Mouse (Mus musculus): ENCODE results near the gene Mid1. TPM values are rescaled to one million over a fixed set of nuclear protein-coding genes. Genes with fewer than 3 reads are reported as not detected.
A peak's percentile ranks its signal among the peaks of the same experiment; 100 is the strongest.
"Not testable (repeated sequence)": the region's sequence is repeated elsewhere in the genome, so short reads cannot be mapped to it uniquely, and the experiment has no call there.

Mid1 gene
- polyA plus RNA-seq, 1 experiment from 2014 or later = 6.1 TPM

GRCm38 (mm10) chrX:169983401-169984165 is 298.6 kb downstream of the Mid1 start:
- DNase-seq (ENCODE audit: low spot score) = peak; percentile 23
- H3K4me2 ChIP-seq (replicated peaks); ATAC-seq (ENCODE audit: low FRiP score); H3K4me1 ChIP-seq (replicated peaks; ENCODE audit: control insufficient read depth, insufficient read depth, low read length); H3K4me3 ChIP-seq (replicated peaks; ENCODE audit: low read length); H3K9ac ChIP-seq; H3K27ac ChIP-seq; H3K27me3 ChIP-seq (ENCODE audit: control insufficient read depth, insufficient read depth, low read length): not testable (repeated sequence)
- 86% methylated on average over 19 of the region's 19 CpGs for WGBS
- H3K9me3 ChIP-seq (ENCODE audit: control insufficient read depth, low read length) = peaks cover 64% of the 10 kb centered on the region
- peaks cover 72% of the 10 kb centered on the region for H3K36me3 ChIP-seq (replicated peaks; ENCODE audit: control insufficient read depth, insufficient read depth)

- not testable (repeated sequence) for H3K27ac ChIP-seq; DNase-seq (ENCODE audit: low spot score); H3K9ac ChIP-seq; H3K4me1 ChIP-seq (replicated peaks; ENCODE audit: control insufficient read depth, insufficient read depth, low read length); H3K4me3 ChIP-seq (replicated peaks; ENCODE audit: low read length); ATAC-seq (ENCODE audit: low FRiP score); H3K4me2 ChIP-seq (replicated peaks); H3K27me3 ChIP-seq (ENCODE audit: control insufficient read depth, insufficient read depth, low read length)
- 91% methylated on average over 7 of the region's 7 CpGs for WGBS
- Histone ChIP-seq H3K9me3 (ENCODE audit: control insufficient read depth, low read length) (peaks cover 71% of the 10 kb centered on the region), H3K36me3 (replicated peaks; ENCODE audit: control insufficient read depth, insufficient read depth) (peaks cover 79% of the 10 kb centered on the region)
Observed at GRCm38 (mm10) chrX:169984331-169984730, 299.3 kb downstream of the Mid1 start.

GRCm38 (mm10) chrX:169984853-169985252 is 299.9 kb downstream of the Mid1 start:
- 93% methylated on average over 21 of the region's 21 CpGs for WGBS
- not testable (repeated sequence) for H3K27me3 ChIP-seq (ENCODE audit: control insufficient read depth, insufficient read depth, low read length); DNase-seq (ENCODE audit: low spot score); H3K27ac ChIP-seq; ATAC-seq (ENCODE audit: low FRiP score); H3K4me3 ChIP-seq (replicated peaks; ENCODE audit: low read length); H3K4me1 ChIP-seq (replicated peaks; ENCODE audit: control insufficient read depth, insufficient read depth, low read length); H3K4me2 ChIP-seq (replicated peaks); H3K9ac ChIP-seq
- Histone ChIP-seq H3K9me3 (ENCODE audit: control insufficient read depth, low read length) (peaks cover 77% of the 10 kb centered on the region), H3K36me3 (replicated peaks; ENCODE audit: control insufficient read depth, insufficient read depth) (peaks cover 84% of the 10 kb centered on the region)

- H3K27ac ChIP-seq; H3K4me1 ChIP-seq (replicated peaks; ENCODE audit: control insufficient read depth, insufficient read depth, low read length); H3K9ac ChIP-seq; H3K4me2 ChIP-seq (replicated peaks); H3K4me3 ChIP-seq (replicated peaks; ENCODE audit: low read length); H3K27me3 ChIP-seq (ENCODE audit: control insufficient read depth, insufficient read depth, low read length); ATAC-seq (ENCODE audit: low FRiP score): not testable (repeated sequence)
- DNase-seq (ENCODE audit: low spot score) = peak; percentile 28
- Histone ChIP-seq H3K36me3 (replicated peaks; ENCODE audit: control insufficient read depth, insufficient read depth) (peaks cover 82% of the 10 kb centered on the region), H3K9me3 (ENCODE audit: control insufficient read depth, low read length) (peaks cover 82% of the 10 kb centered on the region)
- 89% methylated on average over 18 of the region's 18 CpGs for WGBS
Observed at GRCm38 (mm10) chrX:169985796-169986195, 300.8 kb downstream of the Mid1 start.

- H3K9ac ChIP-seq = peak overlapping the region; percentile 34
- H3K4me2 ChIP-seq (replicated peaks) = peak overlapping the region; percentile 38
- 54% methylated on average over 51 of the region's 51 CpGs for WGBS
- H3K9me3 ChIP-seq (ENCODE audit: control insufficient read depth, low read length) = peaks cover 73% of the 10 kb centered on the region
- H3K27ac ChIP-seq = peak overlapping the region; percentile 44
- ATAC-seq (ENCODE audit: low FRiP score) = peak; percentile 90
- H3K27me3 ChIP-seq (ENCODE audit: control insufficient read depth, insufficient read depth, low read length); H3K4me1 ChIP-seq (replicated peaks; ENCODE audit: control insufficient read depth, insufficient read depth, low read length): not testable (repeated sequence)
- peaks cover 78% of the 10 kb centered on the region for H3K36me3 ChIP-seq (replicated peaks; ENCODE audit: control insufficient read depth, insufficient read depth)
- peak overlapping the region; percentile 20 for H3K4me3 ChIP-seq (replicated peaks; ENCODE audit: low read length)
- peak; percentile 63 for DNase-seq (ENCODE audit: low spot score)
Observed at GRCm38 (mm10) chrX:169986519-169987367, 301.7 kb downstream of the Mid1 start.

- not testable (repeated sequence) for H3K27me3 ChIP-seq (ENCODE audit: control insufficient read depth, insufficient read depth, low read length); H3K4me3 ChIP-seq (replicated peaks; ENCODE audit: low read length); H3K4me1 ChIP-seq (replicated peaks; ENCODE audit: control insufficient read depth, insufficient read depth, low read length); H3K4me2 ChIP-seq (replicated peaks); H3K9ac ChIP-seq
- Histone ChIP-seq H3K36me3 (replicated peaks; ENCODE audit: control insufficient read depth, insufficient read depth) (peaks cover 75% of the 10 kb centered on the region), H3K9me3 (ENCODE audit: control insufficient read depth, low read length) (peaks cover 73% of the 10 kb centered on the region), H3K27ac (peak overlapping the region; percentile 0; the same call in 1 of the 2 replicates)
- 85% methylated on average over 28 of the region's 28 CpGs for WGBS
- ATAC-seq (ENCODE audit: low FRiP score) (0 out of 2 replicates have a peak, but pooled peaks have one; percentile 0), DNase-seq (ENCODE audit: low spot score) (peak; percentile 35)
Observed at GRCm38 (mm10) chrX:169987368-169987837, 302.4 kb downstream of the Mid1 start.

GRCm38 (mm10) chrX:169988571-169989218 is 303.7 kb downstream of the Mid1 start:
- H3K4me1 ChIP-seq (replicated peaks; ENCODE audit: control insufficient read depth, insufficient read depth, low read length); ATAC-seq (ENCODE audit: low FRiP score); H3K4me2 ChIP-seq (replicated peaks); H3K9ac ChIP-seq; H3K4me3 ChIP-seq (replicated peaks; ENCODE audit: low read length); H3K27ac ChIP-seq; H3K27me3 ChIP-seq (ENCODE audit: control insufficient read depth, insufficient read depth, low read length): not testable (repeated sequence)
- H3K36me3 ChIP-seq (replicated peaks; ENCODE audit: control insufficient read depth, insufficient read depth) = peaks cover 65% of the 10 kb centered on the region
- WGBS = 92% methylated on average over 56 of the region's 56 CpGs
- peaks cover 71% of the 10 kb centered on the region for H3K9me3 ChIP-seq (ENCODE audit: control insufficient read depth, low read length)
- peak; percentile 26 for DNase-seq (ENCODE audit: low spot score)

GRCm38 (mm10) chrX:169989219-169989595 is 304.2 kb downstream of the Mid1 start:
- not testable (repeated sequence) for H3K27me3 ChIP-seq (ENCODE audit: control insufficient read depth, insufficient read depth, low read length); ATAC-seq (ENCODE audit: low FRiP score); H3K4me2 ChIP-seq (replicated peaks); H3K4me3 ChIP-seq (replicated peaks; ENCODE audit: low read length); H3K9ac ChIP-seq; H3K27ac ChIP-seq; H3K4me1 ChIP-seq (replicated peaks; ENCODE audit: control insufficient read depth, insufficient read depth, low read length)
- Histone ChIP-seq H3K9me3 (ENCODE audit: control insufficient read depth, low read length) (peaks cover 71% of the 10 kb centered on the region), H3K36me3 (replicated peaks; ENCODE audit: control insufficient read depth, insufficient read depth) (peaks cover 61% of the 10 kb centered on the region)
- WGBS = 86% methylated on average over 8 of the region's 8 CpGs
- peak; percentile 29 for DNase-seq (ENCODE audit: low spot score)

Data from hindbrain, embryonic 14.5 days (tissue).